Mouse (Mus musculus) hindbrain, postnatal 0 days (tissue): ENCODE results near the gene Mphosph9. TPM values are rescaled to one million over a fixed set of nuclear protein-coding genes. Genes with fewer than 3 reads are reported as not detected.
A peak's percentile ranks its signal among the peaks of the same experiment; 100 is the strongest.

Source experiments
- ATAC-seq: fragments of 200-750 bp; cut with Nextera tagmentation; 2 replicates; pipeline ENCODE4 v1.8.0; 2017; ENCODE audit warnings: mild to moderate bottlenecking, moderate TSS enrichment, moderate library complexity
- DNase-seq: peaks from one replicate; pipeline ENCODE4 v3.0.0-alpha.2; 2015; ENCODE audit warnings: low spot score
- H3K27ac ChIP-seq: fragments of 300-500 bp; sonication (generic); 2 replicates; pipeline ENCODE4 v1.5.1; 2014; ENCODE audit warnings: mild to moderate bottlenecking
- H3K27me3 ChIP-seq: fragments of 300-500 bp; sonication (generic); 2 replicates; pipeline ENCODE4 v1.6.1; 2014; ENCODE audit warnings: low read length, mixed read lengths; ENCODE audit not compliant: insufficient read depth
- H3K36me3 ChIP-seq: fragments of 300-500 bp; sonication (generic); 2 replicates; pipeline ENCODE4 v1.6.1; 2014; ENCODE audit warnings: low read length, mixed read lengths; ENCODE audit not compliant: insufficient read depth
- H3K4me1 ChIP-seq: fragments of 300-500 bp; sonication (generic); 2 replicates; pipeline ENCODE4 v1.6.1; 2014; ENCODE audit warnings: antibody characterized with exemption, low read length, mixed read lengths; ENCODE audit not compliant: insufficient read depth
- H3K4me2 ChIP-seq: fragments of 300-500 bp; sonication (generic); 2 replicates; pipeline ENCODE4 v1.6.1; 2014; ENCODE audit warnings: low read depth, mild to moderate bottlenecking, low read length, moderate library complexity, mixed read lengths
- H3K4me3 ChIP-seq: fragments of 300-500 bp; sonication (generic); 2 replicates; pipeline ENCODE4 v1.5.1; 2014; ENCODE audit warnings: low read length
- H3K9ac ChIP-seq: fragments of 300-500 bp; sonication (generic); replicated peaks from 2 replicates; pipeline ENCODE4 v1.6.1; 2014; ENCODE audit warnings: mild to moderate bottlenecking, low read length, moderate library complexity, mixed read lengths
- H3K9me3 ChIP-seq: fragments of 300-500 bp; sonication (generic); 2 replicates; pipeline ENCODE4 v1.6.1; 2016; ENCODE audit warnings: low read length, mixed read lengths
- CTCF ChIP-seq: IDR thresholded peaks from 2 replicates; pipeline ENCODE4 v1.5.1; 2016; ENCODE audit warnings: antibody characterized with exemption, control low read depth, low read depth
- WGBS: fragments of 180-500 bp; shearing (Covaris S2); extraction: QIAGEN DNeasy Blood & Tissue Kit; methylation state at CpG from one replicate; pipeline ENCODE4 v1.1.7; 2014; 5-methylcytosine and 5-hydroxymethylcytosine counted together
- polyA plus RNA-seq: library from polyadenylated mRNA; unstranded; fragments of >200 nt; fragmentation: Nextera tagmentation; extraction: Ambion mirVana; gene quantifications from 2 replicates; pipeline ENCODE4 v1.2.1, GENCODE M21; 2015
- total RNA-seq: library from RNA; depleted of rRNA; stranded (reverse); fragments of >200 nt; gene quantifications from 2 replicates; pipeline ENCODE4 v1.2.3, GENCODE M21; 2014

Mphosph9 gene
- total and polyA plus RNA-seq, 2 experiments from 2014 or later = 9.2 to 20.7 TPM

DNA sequence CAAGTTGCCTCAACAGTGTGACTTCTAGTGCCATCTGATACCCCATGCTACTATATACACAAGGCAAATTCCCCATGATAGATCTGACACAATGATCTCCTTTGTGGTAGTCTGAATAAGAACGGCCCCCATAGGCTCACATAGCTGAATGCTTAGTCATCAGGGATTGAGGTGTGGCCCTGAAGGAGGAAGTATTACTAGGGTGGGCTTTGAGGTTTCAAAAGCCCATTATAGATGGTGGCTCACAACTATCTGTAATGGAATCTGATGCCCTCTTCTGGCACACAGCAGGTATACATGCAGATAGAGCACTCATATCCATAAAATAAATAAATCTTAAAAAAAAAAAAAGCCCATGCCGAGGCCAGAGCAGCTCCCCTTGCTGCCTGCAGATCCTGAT is 68.6 kb downstream of the Mphosph9 start:
- Histone ChIP-seq H3K4me2 (no peak overlapping the region), H3K27me3 (no peaks in the 10 kb centered on the region), H3K4me1 (no peaks in the 10 kb centered on the region), H3K4me3 (no peak overlapping the region), H3K9me3 (no peaks in the 10 kb centered on the region), H3K9ac (no peak overlapping the region), H3K27ac (no peak overlapping the region), H3K36me3 (peaks cover 45% of the 10 kb centered on the region)
- peak; percentile 59 for TF ChIP-seq CTCF
- ATAC-seq = no peak
- DNase-seq = peak; percentile 43
- WGBS = 52% methylated on average over 2 of the region's 2 CpGs

DNA sequence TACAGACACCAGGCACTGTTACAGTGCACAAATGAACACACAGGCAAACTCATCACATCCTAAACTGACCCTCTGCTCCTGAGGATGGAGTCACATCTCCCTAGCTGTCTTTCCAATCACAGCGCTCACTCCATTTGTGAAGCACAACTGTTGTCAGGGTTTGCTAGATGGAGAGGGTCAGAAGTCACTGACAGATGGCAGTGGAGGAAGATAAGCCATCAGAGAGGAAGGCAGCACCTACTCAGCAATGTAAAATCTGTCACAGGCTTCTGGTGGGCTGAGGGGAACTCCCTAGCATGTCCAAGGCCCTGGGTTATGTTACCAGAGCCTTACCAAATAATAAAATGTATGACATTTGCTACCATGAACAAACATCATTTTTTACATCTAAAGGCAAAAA is 69.7 kb downstream of the Mphosph9 start:
- Histone ChIP-seq H3K27me3 (no peaks in the 10 kb centered on the region), H3K9ac (no peak overlapping the region), H3K36me3 (peaks cover 45% of the 10 kb centered on the region), H3K4me2 (no peak overlapping the region), H3K9me3 (no peaks in the 10 kb centered on the region), H3K4me3 (no peak overlapping the region), H3K27ac (no peak overlapping the region), H3K4me1 (no peaks in the 10 kb centered on the region)
- no peak for ATAC-seq
- no peak for TF ChIP-seq CTCF
- WGBS = 100% methylated on average over 1 of the region's 1 CpGs
- no peak for DNase-seq

DNA sequence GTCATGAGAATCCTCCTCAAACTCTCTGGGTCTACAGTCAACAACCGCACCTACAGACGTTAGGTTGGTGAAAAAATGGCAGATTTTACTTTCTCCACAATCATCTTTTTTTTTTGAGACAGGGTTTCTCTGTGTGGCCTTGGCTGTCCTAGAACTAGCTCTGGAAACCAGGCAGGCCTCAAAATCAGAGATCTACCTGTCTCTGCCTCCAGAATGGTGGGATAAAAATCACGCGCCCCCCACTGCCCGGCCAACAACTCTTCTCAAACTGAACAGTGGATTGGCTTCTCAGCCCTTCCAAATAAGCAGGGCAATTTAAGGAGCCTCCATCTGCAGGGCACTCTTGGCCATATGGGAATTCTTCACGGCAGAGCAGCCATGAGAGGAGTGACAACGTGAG is 72.6 kb downstream of the Mphosph9 start:
- ATAC-seq (no peak), DNase-seq (no peak)
- Histone ChIP-seq H3K4me1 (no peaks in the 10 kb centered on the region), H3K27ac (no peak overlapping the region), H3K36me3 (peaks cover 25% of the 10 kb centered on the region), H3K9me3 (no peaks in the 10 kb centered on the region), H3K27me3 (no peaks in the 10 kb centered on the region), H3K4me2 (no peak overlapping the region), H3K9ac (no peak overlapping the region), H3K4me3 (no peak overlapping the region)
- no peak for TF ChIP-seq CTCF
- WGBS = 93% methylated on average over 7 of the region's 7 CpGs

DNA sequence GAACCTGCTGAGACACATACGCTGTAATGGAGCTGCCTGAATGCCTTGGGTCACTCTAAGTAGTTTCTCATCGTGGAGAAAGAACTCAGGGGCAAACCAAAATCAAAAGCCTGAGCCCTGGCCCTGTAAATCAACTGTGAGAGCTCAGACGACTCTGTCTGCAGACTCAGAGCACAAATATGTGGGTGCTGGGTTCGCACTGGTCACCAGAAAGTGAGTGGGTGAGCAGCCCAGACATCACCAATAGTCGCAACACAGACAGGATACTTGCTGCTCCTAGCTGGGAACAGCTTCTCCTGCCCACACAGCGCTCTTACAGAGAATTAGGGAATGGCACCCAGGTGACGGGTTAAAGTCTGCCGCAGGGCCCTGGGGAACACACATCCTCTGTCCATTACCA is 74.2 kb downstream of the Mphosph9 start:
- Histone ChIP-seq H3K9me3 (no peaks in the 10 kb centered on the region), H3K27ac (no peak overlapping the region), H3K27me3 (no peaks in the 10 kb centered on the region), H3K4me1 (0 out of 2 replicates have a peak, but pooled peaks cover 4% of the 10 kb centered on the region), H3K4me2 (no peak overlapping the region), H3K4me3 (no peak overlapping the region), H3K36me3 (peaks cover 20% of the 10 kb centered on the region), H3K9ac (no peak overlapping the region)
- no peak for TF ChIP-seq CTCF
- DNase-seq (no peak), ATAC-seq (no peak)
- WGBS = 84% methylated on average over 8 of the region's 8 CpGs

DNA sequence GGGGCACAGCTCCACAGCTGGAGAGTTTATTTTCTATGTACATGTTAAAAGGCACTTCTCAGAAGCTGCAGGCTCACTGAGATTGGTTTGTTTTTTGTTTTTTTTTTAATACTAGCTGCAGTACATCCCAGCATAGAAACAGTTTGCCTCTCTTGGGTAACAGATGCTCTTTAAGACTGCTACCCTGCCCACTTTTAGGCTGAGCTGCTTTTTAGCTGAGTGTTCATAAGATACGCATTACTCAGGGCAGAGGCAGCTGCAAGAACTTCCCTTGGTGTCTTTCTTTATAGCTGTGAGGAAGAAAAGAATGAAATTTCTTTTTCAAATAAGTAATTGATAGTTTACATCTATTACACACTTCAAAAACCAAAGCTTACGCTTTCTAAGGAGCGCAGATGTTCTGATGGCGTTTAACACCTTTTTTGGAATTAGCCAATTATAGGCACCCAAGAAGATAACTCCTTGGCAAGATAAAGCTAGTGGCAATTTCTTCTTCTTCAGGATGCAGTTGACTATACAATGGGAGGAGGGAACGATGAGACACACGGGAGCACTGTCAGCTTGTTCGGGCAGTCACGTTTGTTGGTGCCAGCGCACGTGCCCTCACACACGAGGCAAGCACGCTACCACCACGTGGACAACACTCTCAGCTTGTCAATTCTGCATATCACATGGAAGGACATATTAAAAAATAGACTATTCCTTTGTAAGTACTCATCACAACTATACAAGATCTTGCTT is 75.0 kb downstream of the Mphosph9 start:
- peaks cover 12% of the 10 kb centered on the region; the same call in 1 of the 2 replicates for H3K4me1 ChIP-seq
- no peak overlapping the region for H3K9ac ChIP-seq
- H3K4me2 ChIP-seq = no peak overlapping the region
- no peak overlapping the region for H3K4me3 ChIP-seq
- H3K36me3 ChIP-seq = peaks cover 12% of the 10 kb centered on the region; the same call in 1 of the 2 replicates
- ATAC-seq (no peak), DNase-seq (no peak)
- WGBS = 85% methylated on average over 13 of the region's 13 CpGs
- H3K9me3 ChIP-seq = no peaks in the 10 kb centered on the region
- H3K27me3 ChIP-seq = no peaks in the 10 kb centered on the region
- no peak for TF ChIP-seq CTCF
- no peak overlapping the region for H3K27ac ChIP-seq

DNA sequence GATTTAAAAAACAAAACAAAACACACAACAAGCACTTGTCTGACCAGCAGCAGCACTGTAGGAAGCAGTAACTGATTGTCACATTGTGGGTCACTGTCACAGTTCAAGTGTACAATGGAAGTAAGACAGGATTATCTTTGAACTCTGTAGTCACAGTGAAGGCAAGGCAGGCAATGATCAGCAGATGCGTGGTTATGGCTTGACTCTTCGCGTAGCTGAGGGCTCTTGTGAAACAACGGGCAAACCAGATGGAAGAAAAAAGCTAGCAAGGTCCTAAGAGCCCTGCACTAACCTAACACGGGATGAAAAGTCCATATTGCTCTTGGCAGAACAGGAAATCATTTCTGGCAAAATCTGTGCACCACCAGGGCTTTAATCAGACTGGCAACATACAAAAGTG is 76.7 kb downstream of the Mphosph9 start:
- Histone ChIP-seq H3K36me3 (no peaks in the 10 kb centered on the region), H3K4me1 (peaks cover 17% of the 10 kb centered on the region; the same call in 1 of the 2 replicates), H3K4me3 (no peak overlapping the region), H3K9me3 (no peaks in the 10 kb centered on the region), H3K9ac (no peak overlapping the region), H3K27ac (no peak overlapping the region), H3K4me2 (no peak overlapping the region), H3K27me3 (no peaks in the 10 kb centered on the region)
- no peak for DNase-seq
- no peak for ATAC-seq
- no peak for TF ChIP-seq CTCF
- 72% methylated on average over 5 of the region's 5 CpGs for WGBS
